Comparison of ENCODE assay signal across 8 mouse cellular contexts in genomic region chr5:123973299-123974178, GRCm38 (mm10). TPM values are rescaled to one million over a fixed set of nuclear protein-coding genes. Genes with fewer than 3 reads are reported as not detected.
A peak's percentile ranks its signal among the peaks of the same experiment; 100 is the strongest.
DNase-seq lines count a peak whose midpoint lies in the region; ATAC-seq and TF ChIP-seq lines count a peak whose summit lies in the region.

Hip1r (plus strand) TSS chr5:123973628.

- no peak within 1 kb of the TSS for H3K27ac ChIP-seq in ES-E14 (ENCODE audit: insufficient read depth, low read depth, low read length, poor library complexity, severe bottlenecking)
- H3K27ac ChIP-seq in forebrain, embryonic 11.5 days (ENCODE audit: low read depth, low read length), result no peak within 1 kb of the TSS
- peak within 1 kb of the TSS; percentile 74 for H3K27ac ChIP-seq in heart, postnatal 0 days (ENCODE audit: low read depth)
- H3K27ac ChIP-seq in neural tube, embryonic 14.5 days (ENCODE audit: low read depth, low read length), result no peak within 1 kb of the TSS

- peak within 1 kb of the TSS; percentile 88 for H3K9ac ChIP-seq in ES-E14 (ENCODE audit: insufficient read depth, low read depth, low read length, poor library complexity, severe bottlenecking)
- peak within 1 kb of the TSS; percentile 72 for H3K9ac ChIP-seq in forebrain, embryonic 11.5 days (ENCODE audit: low read length)
- peak within 1 kb of the TSS; percentile 82 for H3K9ac ChIP-seq in heart, postnatal 0 days (replicated peaks; ENCODE audit: low read depth, low read length)
- peak within 1 kb of the TSS; percentile 81 for H3K9ac ChIP-seq in neural tube, embryonic 14.5 days (replicated peaks; ENCODE audit: low read depth, low read length)

- no peaks in the 10 kb centered on the region for H3K9me3 ChIP-seq in ES-E14 (ENCODE audit: control insufficient read depth, insufficient read depth, low read depth, low read length)
- H3K9me3 ChIP-seq in forebrain, embryonic 11.5 days (ENCODE audit: control insufficient read depth, low read length), result no peaks in the 10 kb centered on the region
- H3K9me3 ChIP-seq in heart, postnatal 0 days (replicated peaks; ENCODE audit: control insufficient read depth, low read length), result no peaks in the 10 kb centered on the region
- H3K9me3 ChIP-seq in neural tube, embryonic 14.5 days (ENCODE audit: control insufficient read depth, low read length), result no peaks in the 10 kb centered on the region

- ATAC-seq in forebrain, embryonic 11.5 days (replicated peaks; ENCODE audit: low FRiP score), result peak; percentile 66
- ATAC-seq in heart, postnatal 0 days (ENCODE audit: insufficient read depth, low read depth), result peak; percentile 78
- ATAC-seq in neural tube, embryonic 14.5 days (ENCODE audit: low read depth), result peak; percentile 78

- H3K36me3 ChIP-seq in ES-E14 (ENCODE audit: control insufficient read depth, insufficient read depth, low read length, poor library complexity, severe bottlenecking), result no peaks in the 10 kb centered on the region; the same call in 1 of the 2 replicates
- H3K36me3 ChIP-seq in forebrain, embryonic 11.5 days (ENCODE audit: control insufficient read depth, insufficient read depth, low read length), result no peaks in the 10 kb centered on the region
- H3K36me3 ChIP-seq in heart, postnatal 0 days (replicated peaks; ENCODE audit: control insufficient read depth, insufficient read depth, low read length), result no peaks in the 10 kb centered on the region
- no peaks in the 10 kb centered on the region for H3K36me3 ChIP-seq in neural tube, embryonic 14.5 days (ENCODE audit: control insufficient read depth, insufficient read depth, low read length)

- peak within 1 kb of the TSS; percentile 97 for H3K4me2 ChIP-seq in forebrain, embryonic 11.5 days (ENCODE audit: low read depth, low read length, severe bottlenecking)
- H3K4me2 ChIP-seq in heart, postnatal 0 days (ENCODE audit: low read depth, low read length), result peak within 1 kb of the TSS; percentile 96
- peak within 1 kb of the TSS; percentile 95 for H3K4me2 ChIP-seq in neural tube, embryonic 14.5 days (ENCODE audit: low read depth, low read length)

- DNase-seq in ES-E14 (ENCODE audit: low read depth, low spot score), result peak; percentile 47
- DNase-seq in c-Kit-positive CD71-negative TER-119-negative erythroid progenitor cells, embryonic 14.5 days (ENCODE audit: low read depth), result peak; percentile 60
- peak; percentile 88 for DNase-seq in forebrain, embryonic 11.5 days (ENCODE audit: low spot score)
- peak; percentile 58 for DNase-seq in heart, postnatal 0 days (ENCODE audit: low spot score)
- DNase-seq in kidney, postnatal 36 days, result peak; percentile 91 to 96
- peak; percentile 85 to 89 for DNase-seq in lung, adult 18-20 months
- DNase-seq in thymus, postnatal 0 days (ENCODE audit: low spot score), result peak; percentile 55

- TF ChIP-seq CTCF in heart, postnatal 0 days (IDR thresholded peaks at IDR 0.05; ENCODE audit: low read depth), result no peak

- no peak for TF ChIP-seq EP300 in heart, postnatal 0 days (IDR thresholded peaks at IDR 0.05; ENCODE audit: low read depth)

- in situ Hi-C loops in ES-E14 (cut with MboI; ENCODE audit: low sequenced_read_pairs in 2 of 2, unreplicated experiment in 2 of 2), result no loop called here

- peak within 1 kb of the TSS; percentile 64 to 94 for H3K4me3 ChIP-seq in ES-E14 (ENCODE audit: insufficient read depth in 1 of 2, low read depth in 1 of 2, low read length in 2 of 2, poor library complexity in 1 of 2, severe bottlenecking in 1 of 2)
- peak within 1 kb of the TSS; percentile 77 for H3K4me3 ChIP-seq in forebrain, embryonic 11.5 days (ENCODE audit: low read depth, low read length)
- H3K4me3 ChIP-seq in heart, postnatal 0 days (ENCODE audit: low read depth, low read length), result peak within 1 kb of the TSS; percentile 77
- peak within 1 kb of the TSS; percentile 69 for H3K4me3 ChIP-seq in neural tube, embryonic 14.5 days (ENCODE audit: low read depth, low read length)

- H3K27me3 ChIP-seq in forebrain, embryonic 11.5 days (ENCODE audit: control insufficient read depth, insufficient read depth, low read length), result peaks cover 2% of the 10 kb centered on the region; the same call in 1 of the 2 replicates
- H3K27me3 ChIP-seq in heart, postnatal 0 days (ENCODE audit: control insufficient read depth, insufficient read depth, low read length), result no peaks in the 10 kb centered on the region
- no peaks in the 10 kb centered on the region for H3K27me3 ChIP-seq in neural tube, embryonic 14.5 days (ENCODE audit: control insufficient read depth, insufficient read depth, low read length)

- under 1% methylated on average over 90 of the region's 106 CpGs for WGBS in forebrain, embryonic 11.5 days
- WGBS in heart, postnatal 0 days, result 2% methylated on average over 46 of the region's 106 CpGs
- 1% methylated on average over 100 of the region's 106 CpGs for WGBS in neural tube, embryonic 14.5 days

- peaks cover 0 to 13% of the 10 kb centered on the region in 2 experiments; a peak in 2 of 4 replicates for H3K4me1 ChIP-seq in ES-E14 (ENCODE audit: control insufficient read depth in 2 of 2, insufficient read depth in 2 of 2, low read length in 2 of 2, poor library complexity in 1 of 2)
- H3K4me1 ChIP-seq in forebrain, embryonic 11.5 days (replicated peaks; ENCODE audit: control insufficient read depth, insufficient read depth, low read length), result peaks cover 6% of the 10 kb centered on the region; the same call in 1 of the 2 replicates
- peaks cover 22% of the 10 kb centered on the region for H3K4me1 ChIP-seq in heart, postnatal 0 days (ENCODE audit: control insufficient read depth, insufficient read depth)
- peaks cover 4% of the 10 kb centered on the region; the same call in 1 of the 2 replicates for H3K4me1 ChIP-seq in neural tube, embryonic 14.5 days (ENCODE audit: control insufficient read depth, insufficient read depth, low read length)

TF ChIP-seq in ES-E14, 5 proteins besides CTCF, POLR2A, EP300 and RAD21:
- TF ChIP-seq CHD2 (IDR thresholded peaks at IDR 0.05; ENCODE audit: low read depth, low read length) (no peak), ZNF384 (IDR thresholded peaks at IDR 0.05; ENCODE audit: low read depth, low read length) (no peak), ZC3H11A (IDR thresholded peaks at IDR 0.05; ENCODE audit: borderline replicate concordance, low read depth, low read length) (no peak), HCFC1 (IDR thresholded peaks at IDR 0.05; ENCODE audit: borderline replicate concordance, insufficient read depth, low read length) (no peak), MAFK (IDR thresholded peaks at IDR 0.05; ENCODE audit: insufficient read depth, low read depth, low read length) (no peak)

RNA-seq across cellular contexts. Expression of gene Hip1r, which starts in this region (rescaled TPM):
- total RNA-seq in ES-E14 (2012; rRNA removed), result 9.7 and 20.8 TPM in 2 replicates
- 7.3 and 8.6 TPM in 2 replicates for polyA plus RNA-seq in forebrain, embryonic 11.5 days (2014; fragmentation: Nextera tagmentation; extraction: Ambion mirVana)
- total RNA-seq in heart, postnatal 0 days (2014; rRNA removed; ENCODE audit: low replicate concordance), result 16.3 and 29.2 TPM in 2 replicates
- polyA plus RNA-seq in heart, postnatal 0 days (2015; fragmentation: Nextera tagmentation; extraction: Ambion mirVana), result 9.3 and 11.9 TPM in 2 replicates
- polyA plus RNA-seq in neural tube, embryonic 14.5 days (2014; fragmentation: Nextera tagmentation; extraction: Ambion mirVana), result 19.7 and 21.4 TPM in 2 replicates
- polyA plus RNA-seq in thymus, postnatal 0 days (2015; fragmentation: Nextera tagmentation; extraction: Ambion mirVana), result 9.8 and 11.0 TPM in 2 replicates
